Mouse (Mus musculus) embryo, embryonic 11.5 days (tissue): ENCODE data around the gene Gm10256.
"Not testable (repeated sequence)": the region's sequence is repeated elsewhere in the genome, so short reads cannot be mapped to it uniquely, and the experiment has no call there.

ENCODE experiments used
- DNase-seq: peaks from one replicate; pipeline ENCODE4 v3.0.0-alpha.2; 2012; ENCODE audit warnings: low read depth, low spot score

The Gm10256 gene

DNA sequence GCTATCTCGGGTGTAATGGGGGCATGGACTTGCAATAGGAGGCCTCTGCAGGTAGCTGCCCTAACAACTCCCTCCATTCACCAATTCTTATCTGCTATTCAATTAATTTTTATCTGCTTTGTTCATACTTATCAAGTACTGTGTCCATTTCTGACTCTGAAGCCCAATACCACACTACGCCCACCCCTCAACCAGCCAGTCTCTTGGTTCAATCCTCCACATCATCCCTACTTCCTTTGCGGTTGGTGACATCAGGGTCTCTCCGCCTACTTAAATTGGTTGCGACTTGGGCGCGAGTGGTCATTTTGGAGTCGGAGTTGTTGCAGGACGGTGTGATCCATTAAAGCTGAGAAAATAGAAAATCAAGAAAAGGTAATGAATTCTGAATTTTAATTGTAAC lies at the start of gene Gm10256, which contains the start of gene Rbmy:
Gm10256 (plus strand) TSS at position 320 of the 400 bp plus-strand sequence.
Rbmy (plus strand) TSS at position 301 of the 400 bp plus-strand sequence.
- not testable (repeated sequence) for DNase-seq

DNA sequence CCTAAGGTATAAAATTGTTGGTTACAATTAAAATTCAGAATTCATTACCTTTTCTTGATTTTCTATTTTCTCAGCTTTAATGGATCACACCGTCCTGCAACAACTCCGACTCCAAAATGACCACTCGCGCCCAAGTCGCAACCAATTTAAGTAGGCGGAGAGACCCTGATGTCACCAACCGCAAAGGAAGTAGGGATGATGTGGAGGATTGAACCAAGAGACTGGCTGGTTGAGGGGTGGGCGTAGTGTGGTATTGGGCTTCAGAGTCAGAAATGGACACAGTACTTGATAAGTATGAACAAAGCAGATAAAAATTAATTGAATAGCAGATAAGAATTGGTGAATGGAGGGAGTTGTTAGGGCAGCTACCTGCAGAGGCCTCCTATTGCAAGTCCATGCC lies 34.4 kb upstream of the Gm10256 start, which contains the start of gene Gm4064:
Gm4064 (minus strand) TSS at position 101 of the 400 bp plus-strand sequence.
- DNase-seq, result not testable (repeated sequence)

DNA sequence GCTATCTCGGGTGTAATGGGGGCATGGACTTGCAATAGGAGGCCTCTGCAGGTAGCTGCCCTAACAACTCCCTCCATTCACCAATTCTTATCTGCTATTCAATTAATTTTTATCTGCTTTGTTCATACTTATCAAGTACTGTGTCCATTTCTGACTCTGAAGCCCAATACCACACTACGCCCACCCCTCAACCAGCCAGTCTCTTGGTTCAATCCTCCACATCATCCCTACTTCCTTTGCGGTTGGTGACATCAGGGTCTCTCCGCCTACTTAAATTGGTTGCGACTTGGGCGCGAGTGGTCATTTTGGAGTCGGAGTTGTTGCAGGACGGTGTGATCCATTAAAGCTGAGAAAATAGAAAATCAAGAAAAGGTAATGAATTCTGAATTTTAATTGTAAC lies 70.2 kb downstream of the Gm10256 start, which contains the start of gene Gm10352:
Gm10352 (plus strand) TSS at position 301 of the 400 bp plus-strand sequence.
- not testable (repeated sequence) for DNase-seq
